Mouse (Mus musculus) erythroblast, adult 5-6 weeks (primary cell): ENCODE measurements around the gene Hist1h2bf. TPM values are rescaled to one million over a fixed set of nuclear protein-coding genes. Genes with fewer than 3 reads are reported as not detected.

Source experiments
- ATAC-seq: replicated peaks from 2 replicates; pipeline ENCODE4 v1.8.0; 2016; ENCODE audit warnings: moderate number of reproducible peaks, mild to moderate bottlenecking, moderate TSS enrichment, inconsistent platforms; ENCODE audit not compliant: poor library complexity, low FRiP score, severe bottlenecking
- total RNA-seq, 2 experiments: library from RNA; stranded (forward) in 1 of 2; stranded (reverse) in 1 of 2; fragments of 150-400 nt in 1 of 2; fragments of 200-764, 138-1000 nt in 1 of 2; gene quantifications; 2 replicates each; pipeline versions ENCODE4 v1.2.3 to v1.2.4; 2015 to 2017; ENCODE audit warnings: low replicate concordance in 2 of 2

Gene Hist1h2bf
- total RNA-seq (2015; ENCODE audit: low replicate concordance) (208 and 222 TPM in 2 replicates), total RNA-seq (2017; ENCODE audit: low replicate concordance) (253 and 407 TPM in 2 replicates)

DNA sequence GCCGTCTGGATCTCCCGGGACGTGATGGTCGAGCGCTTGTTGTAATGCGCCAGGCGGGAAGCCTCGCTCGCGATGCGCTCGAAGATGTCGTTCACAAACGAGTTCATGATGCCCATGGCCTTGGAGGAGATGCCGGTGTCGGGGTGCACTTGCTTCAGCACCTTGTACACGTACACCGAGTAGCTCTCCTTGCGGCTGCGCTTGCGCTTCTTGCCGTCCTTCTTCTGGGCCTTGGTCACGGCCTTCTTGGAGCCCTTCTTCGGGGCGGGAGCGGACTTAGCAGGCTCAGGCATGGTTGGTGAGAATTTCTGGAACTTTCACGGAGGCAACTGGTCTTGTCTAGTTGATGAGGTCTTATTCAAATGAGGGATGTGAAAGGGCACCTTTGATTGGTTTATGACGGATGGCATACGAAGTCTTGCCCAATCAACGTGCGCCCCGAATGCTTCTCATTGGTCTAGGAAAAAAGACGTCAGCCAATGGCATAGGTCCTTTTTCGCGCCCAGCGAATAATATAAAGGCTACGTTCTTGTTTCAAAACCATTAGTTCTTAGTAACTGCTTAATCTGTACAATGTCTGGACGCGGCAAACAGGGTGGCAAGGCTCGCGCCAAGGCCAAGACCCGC, at the start of gene Hist1h2bf, which contains the start of gene Hist1h2ad:
Gene Hist1h2bf (minus strand): TSS at position 299 of the 627 bp plus-strand sequence.
Gene Hist1h2ad (plus strand): TSS at position 484 of the 627 bp plus-strand sequence.
- peak; percentile 73 for ATAC-seq

DNA sequence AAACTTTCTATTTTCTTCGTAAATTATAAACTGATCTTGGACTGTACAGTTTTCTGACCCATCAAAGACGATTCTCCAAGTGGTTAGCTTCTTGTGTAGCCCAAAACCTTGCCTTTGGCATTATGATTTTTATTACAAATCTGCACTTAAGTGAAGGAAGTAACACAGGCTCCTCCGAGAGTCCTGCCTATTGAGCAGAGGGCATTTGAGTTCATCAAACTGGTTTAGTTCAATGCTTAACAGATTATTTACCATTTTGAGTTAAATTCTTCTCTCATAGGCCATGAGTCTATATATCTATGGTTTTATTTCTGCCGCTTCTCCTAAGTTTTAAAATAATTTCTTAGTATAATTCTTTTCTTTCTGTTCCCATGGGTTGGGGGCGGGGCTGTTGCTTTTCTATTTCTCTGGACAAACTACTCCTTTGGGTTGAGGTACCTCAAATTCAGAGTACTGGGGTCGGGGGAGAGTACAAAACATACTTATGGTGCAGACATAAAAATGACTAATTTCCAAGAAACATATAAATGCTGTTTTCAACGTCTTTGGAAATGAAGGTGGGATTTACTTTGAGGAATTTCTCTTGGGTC, 49.0 kb upstream of the Hist1h2bf start:
- ATAC-seq = no peak

DNA sequence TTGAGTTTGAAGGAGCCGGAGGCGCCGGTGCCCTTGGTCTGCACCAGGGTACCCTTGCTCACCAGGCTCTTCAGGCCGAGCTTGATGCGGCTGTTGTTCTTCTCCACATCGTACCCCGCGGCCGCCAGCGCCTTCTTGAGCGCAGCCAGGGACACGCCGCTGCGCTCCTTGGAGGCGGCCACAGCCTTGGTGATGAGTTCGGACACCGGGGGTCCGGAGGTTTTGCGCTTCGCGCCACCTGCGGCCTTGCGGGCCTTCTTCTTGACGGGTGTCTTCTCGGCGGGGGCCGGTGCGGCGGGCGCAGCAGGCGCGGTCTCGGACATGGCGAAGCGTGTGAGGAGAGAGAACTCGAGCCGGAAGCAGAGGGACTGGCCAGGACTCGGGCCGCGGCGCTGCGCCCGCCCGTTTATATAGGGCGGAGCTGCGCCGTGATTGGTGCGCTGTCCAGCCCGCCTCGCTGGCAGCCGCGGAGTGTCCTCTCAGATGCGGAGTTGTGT, 48.2 kb upstream of the Hist1h2bf start, which contains the start of gene Hist1h1e:
Gene Hist1h1e (minus strand): TSS at position 384 of the 497 bp plus-strand sequence.
- ATAC-seq = peak; percentile 65

DNA sequence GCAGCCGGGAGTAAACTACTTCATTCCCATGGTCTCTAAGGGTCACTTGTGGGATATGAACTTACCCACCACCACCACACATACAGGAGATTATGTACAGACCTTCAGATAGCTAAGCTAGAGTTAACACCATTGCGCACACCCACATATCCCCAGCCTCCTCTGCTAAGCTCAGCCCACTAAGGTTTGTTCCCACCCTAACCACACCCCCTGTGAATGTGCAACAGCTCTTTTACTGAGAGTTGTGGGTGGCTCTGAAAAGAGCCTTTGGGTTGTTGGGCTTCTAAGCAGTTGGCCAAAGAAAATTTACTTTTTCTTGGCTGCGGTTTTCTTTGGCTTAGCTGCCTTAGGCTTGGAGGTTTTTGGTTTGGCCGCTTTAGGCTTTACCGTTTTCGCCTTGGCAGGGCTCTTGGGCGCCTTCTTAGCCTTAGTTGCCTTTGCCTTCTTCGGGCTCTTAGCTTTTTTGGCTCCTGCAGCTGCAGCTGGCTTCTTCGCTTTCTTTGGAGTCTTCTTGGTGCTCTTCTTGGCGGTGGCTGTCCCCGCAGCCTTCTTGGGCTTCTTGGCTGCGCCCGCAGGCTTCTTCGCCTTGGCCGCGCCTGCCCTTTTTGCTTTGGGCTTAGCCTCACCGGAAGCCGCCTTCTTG, 47.7 kb upstream of the Hist1h2bf start:
- peak; percentile 72 for ATAC-seq

DNA sequence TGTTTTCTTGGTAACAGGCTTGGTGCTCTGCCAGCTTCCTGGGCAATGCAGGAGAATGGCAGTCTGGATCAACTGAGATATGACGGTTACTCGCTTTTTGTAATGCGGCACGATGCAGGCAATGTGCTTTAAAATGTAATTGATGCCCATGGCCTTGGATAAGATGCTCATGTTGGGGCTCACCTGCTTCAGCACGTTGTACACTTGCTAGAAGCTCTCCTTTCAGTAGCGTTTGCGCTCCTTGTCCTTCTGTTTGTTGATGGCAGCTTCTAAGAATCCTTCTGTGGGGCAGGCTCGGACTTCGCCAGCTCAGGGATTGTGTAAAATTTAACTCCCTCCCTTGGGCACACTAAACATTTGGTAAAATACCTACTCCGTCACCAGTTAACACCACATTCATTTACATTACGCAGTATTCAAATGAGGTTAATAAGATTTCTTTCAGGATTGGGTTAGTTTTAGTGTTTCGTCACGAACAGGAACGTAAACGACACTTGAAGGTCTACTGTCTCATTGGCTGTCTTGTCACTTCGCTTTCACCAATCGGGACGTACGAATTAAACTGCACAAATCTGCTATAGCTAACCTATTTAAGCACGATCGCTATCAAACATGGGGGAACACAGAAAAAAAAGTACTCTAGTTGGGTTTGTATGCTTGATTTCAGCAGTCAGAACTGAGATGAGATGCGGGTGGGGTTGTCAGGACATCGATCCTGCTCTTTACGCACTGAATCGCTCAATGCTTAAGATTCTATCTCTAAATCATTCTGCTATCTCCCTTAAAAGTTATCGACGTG, 46.9 kb upstream of the Hist1h2bf start, which contains the start of gene Hist1h2be:
Gene Hist1h2be (minus strand): TSS at position 392 of the 799 bp plus-strand sequence.
- ATAC-seq = peak; percentile 76

DNA sequence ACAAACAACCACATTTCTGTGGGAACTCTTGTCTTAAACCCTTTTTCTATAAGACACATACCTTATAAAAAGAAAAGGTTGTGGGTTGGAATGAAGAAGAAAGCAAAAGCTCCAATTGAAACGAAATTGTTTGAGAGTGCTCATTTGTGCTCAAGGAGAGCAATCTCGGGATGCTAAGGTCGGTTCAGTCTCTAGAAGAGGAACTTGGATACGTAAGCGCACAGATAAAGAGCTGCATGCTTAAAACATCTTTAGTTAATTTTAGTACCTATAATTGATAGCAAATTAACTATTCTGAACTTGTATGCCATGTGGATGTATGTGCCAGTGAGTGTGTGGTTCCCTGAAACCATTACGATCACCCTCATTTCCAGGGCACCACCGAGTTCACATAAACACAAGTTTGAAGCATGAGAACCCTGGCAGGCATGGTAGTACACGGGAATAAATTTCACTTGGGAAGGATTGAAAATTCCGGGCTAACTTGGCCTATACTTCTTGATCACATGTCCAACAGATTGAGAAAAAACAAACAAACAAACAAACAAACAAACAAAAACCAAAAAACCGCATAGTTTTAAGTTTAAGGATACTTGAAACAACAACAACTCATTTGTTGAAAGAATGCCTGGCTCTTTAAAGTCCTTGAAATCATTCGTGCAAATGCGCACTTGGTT, 46.2 kb upstream of the Hist1h2bf start:
- ATAC-seq = no peak

DNA sequence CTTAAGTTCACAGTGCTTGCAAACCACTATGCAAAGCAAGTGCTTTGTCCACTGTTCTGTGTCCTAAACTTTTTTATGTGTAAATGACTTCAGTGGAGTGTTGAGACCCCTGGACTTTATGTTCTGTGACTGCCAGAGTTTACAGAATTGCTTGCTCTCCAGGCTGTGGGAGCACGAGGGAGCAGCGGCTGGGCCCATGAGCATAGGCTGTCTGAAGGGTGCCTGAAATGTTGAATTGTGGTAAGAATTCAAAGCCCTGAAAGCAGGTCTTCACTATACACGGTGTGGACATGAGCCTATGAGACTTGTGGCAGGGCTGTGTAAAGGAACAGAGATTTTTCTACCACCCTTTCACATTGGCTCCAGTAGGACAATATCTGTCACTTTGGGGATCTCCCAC, 37.6 kb upstream of the Hist1h2bf start:
- no peak for ATAC-seq

DNA sequence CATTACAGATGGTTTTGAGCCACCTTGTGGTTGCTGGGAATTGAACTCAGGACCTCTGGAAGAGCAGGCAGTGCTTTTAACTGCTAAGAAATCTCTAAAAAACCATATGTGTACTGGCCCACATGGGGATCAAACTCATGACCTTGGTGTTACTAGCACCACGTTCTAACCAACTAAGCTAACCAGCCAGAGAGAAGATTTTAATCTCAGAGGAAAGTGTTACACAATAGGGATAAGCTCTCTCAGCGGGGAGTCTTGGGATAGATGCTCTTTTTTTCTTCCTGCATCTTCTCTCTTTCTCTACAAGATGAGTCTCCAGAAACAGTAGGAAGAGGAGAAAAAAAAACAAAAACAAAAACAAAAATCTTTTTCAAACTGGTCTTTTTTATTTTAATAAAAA, 36.4 kb upstream of the Hist1h2bf start:
- ATAC-seq = no peak

DNA sequence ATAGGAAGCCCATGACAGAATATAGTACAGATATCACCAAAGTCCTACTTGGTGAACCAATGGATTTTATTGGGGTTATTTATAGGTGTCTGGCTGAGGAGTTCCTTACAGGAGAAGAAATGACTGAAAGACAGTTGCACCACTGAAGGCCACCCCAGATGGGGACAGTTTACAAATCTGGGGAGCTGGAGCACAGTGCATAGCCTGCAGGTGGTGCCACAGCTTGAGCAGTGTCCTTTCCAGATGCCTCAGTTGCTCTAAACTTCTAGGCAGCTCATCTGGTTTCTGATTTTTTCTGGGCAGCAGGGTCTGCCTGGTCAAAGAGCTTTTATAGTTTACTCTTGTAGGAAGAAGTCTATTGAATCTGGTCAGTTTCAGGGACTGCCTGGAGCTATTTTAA, 35.8 kb upstream of the Hist1h2bf start:
- peak; percentile 52 for ATAC-seq

DNA sequence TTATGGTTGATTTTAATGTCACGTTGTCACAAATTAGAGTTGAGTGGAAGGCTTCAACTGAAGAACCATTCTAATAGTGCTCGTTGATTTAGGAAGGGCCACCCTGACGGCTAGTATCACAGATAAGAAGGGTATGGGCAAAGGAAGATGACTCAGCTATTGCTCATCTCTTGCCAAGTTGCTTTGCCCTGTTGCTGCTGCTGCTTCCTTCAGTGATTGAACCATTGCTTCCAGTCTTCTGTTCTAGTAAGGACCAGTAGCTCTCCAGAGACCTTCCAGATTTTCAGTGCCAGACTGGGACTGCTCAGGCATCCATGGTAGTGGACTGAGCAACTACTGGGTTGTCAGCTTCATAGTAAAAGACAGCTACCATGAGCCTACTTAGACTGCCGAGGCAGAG, 35.2 kb upstream of the Hist1h2bf start:
- peak; percentile 98 for ATAC-seq

DNA sequence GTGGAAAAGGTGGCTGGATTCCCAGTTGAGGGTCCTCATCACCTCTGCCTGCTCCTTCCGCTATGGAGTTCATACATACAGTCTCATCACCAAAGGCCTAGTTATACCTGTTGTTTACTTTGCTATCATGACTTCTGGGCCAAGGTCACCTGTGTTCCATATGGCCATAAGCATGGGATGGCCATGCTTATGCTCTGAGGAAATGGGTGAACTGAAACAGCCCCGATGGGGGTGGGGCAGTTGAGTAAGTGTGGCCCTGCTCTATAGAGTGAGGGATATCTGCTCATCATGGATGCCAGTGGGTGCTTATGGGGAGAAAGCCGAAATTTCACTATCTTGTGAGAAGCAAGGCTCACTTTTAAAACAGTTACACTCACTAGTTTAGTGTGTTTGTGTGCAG, 31.1 kb upstream of the Hist1h2bf start:
- no peak for ATAC-seq

DNA sequence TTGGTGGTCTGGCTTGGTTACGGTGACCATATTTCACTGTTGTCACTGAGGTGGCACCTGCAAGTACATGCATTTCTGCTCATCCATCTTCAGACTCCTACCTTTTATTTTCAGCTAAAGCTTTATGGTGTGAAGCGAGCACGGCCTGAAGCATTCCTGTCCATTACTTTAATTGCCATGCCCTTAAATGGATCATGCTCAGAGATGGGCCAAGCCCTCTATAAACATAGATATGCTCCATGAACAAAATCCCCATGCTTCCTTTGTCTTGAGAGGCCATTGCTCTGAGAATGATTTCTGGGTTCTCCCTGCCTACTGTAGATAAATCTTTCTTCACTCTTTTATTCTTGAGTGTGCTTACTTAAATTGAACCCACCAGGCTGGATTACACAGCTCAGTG, 30.5 kb upstream of the Hist1h2bf start:
- ATAC-seq = no peak

DNA sequence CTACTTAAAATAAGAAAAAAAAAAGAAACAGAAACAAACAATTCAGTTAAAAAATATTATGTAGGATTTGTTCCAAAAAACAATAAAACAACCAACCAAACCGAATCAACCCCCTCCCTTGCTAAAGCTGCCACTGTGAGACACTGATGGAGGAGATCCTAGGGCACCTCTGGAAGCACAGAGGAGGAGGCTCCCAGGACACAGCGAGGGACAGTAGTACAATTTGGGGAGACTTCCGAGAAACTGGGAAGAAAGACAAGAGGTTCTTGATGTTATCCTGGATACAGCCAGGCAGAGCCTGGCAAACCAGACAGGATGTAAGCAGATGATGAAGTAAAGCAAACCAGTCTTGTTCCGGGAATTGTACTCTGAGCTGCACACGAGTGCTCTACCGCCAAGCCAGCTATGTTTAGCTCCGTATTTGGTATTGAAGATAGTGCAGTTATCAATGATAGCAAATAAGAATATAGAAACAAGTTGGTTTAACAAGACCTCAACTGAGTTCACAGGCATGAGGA, 29.2 kb upstream of the Hist1h2bf start:
- no peak for ATAC-seq

DNA sequence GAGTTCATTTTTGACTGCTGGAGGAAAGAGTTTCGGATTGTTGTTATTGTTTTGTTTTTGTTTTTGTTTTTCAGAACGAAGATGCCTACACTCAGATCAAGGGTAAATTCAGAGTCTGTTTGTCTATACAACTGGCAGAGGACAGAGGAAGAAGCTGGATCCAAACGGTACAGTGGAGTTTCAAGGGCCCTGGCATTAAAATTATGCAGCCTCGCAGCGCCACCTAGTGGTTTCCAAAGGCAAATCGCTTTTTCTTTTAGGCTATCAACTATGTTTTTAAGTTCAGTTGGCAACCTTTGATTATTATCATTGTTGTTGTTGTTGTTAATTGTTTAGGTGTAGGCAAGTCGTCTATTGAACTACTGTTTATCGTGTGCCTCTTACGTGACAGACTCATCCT, 24.0 kb upstream of the Hist1h2bf start:
- ATAC-seq = peak; percentile 68

DNA sequence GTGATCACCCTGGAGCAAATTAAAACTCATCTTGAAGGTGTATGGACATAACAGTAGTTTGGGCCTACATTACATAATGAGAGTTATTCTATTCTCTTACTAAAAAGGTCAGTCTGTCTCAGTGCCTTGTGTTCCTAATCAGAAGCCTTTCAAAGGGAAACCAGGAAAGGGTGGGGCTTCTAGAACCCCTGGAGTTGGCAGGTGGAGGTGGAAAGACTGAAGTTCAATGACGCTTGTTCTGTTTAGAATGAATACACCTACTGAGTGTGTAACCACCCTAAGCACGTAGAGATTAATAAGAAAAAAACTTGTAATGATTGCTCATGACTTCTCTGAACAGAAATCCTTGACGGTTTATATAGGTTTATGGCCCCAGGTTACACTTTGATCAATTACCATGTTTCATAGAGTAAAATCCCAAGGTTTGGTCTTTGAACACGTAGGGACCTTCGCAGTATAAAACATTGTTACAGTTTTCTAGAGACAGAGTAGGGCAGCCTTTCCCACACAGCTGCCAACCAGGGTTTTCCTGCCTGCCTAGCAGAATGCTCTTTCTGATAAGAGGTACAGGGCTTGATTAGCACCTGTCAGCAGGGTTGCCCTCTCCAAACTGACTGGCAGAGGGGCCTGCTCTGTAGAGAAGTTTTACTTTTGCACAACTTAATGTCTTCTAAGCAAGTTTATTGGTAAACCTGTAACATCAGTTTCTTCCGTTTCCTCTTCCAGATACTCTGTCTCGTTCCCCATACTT, 21.8 kb upstream of the Hist1h2bf start:
- peak; percentile 94 for ATAC-seq

DNA sequence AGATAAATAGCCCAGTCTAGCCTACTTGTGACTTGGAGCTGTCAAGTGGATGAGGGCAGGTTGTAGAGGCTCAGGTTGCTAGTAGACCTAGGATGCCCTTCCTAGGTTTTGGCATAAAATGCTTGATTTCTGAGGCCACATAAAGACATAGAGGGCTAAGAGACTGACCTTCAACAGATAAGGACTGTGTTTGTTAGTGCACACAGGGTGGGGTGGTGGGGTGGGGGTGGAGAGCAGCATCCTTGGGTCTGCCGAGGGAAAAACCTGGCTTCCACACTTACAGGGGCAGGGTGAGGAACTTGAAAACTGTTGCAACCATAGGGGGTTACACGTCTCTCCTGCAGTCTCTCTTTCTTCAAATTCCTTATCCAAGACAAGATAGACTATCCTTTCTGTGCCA, 21.2 kb upstream of the Hist1h2bf start:
- no peak for ATAC-seq

DNA sequence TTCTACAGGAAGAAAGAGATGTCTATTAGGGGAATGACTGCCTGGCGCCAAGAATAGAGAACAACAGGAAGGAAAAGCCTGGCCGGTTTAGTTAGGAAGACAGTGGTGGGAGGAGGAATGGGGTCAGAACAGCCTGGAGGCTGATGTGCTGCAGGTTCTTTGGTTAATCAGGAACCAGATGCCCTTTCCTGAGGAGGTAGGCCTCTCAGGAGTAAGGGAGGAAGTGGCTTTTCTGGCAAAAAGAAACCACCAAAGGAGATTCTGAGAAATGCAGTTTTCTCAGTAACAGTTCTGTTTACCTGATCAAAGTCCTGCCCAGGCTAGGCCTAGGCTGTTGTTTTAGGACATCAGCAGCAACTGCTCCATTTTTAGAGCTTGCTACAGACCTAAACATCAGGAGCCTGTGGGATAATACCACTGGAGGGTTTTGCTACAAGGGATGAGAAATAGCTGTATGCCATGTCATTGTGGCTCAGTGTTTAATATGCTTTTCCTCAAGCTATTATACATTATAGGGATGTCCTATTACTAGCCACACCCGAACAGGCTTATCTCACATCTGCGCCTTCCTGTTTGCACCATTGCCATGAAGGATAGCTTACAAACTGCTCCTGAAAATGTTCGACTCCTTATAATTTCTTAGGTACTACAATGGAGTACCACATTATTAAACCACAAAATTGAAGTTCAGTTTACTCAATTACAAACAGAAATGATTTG, 19.2 kb upstream of the Hist1h2bf start:
- ATAC-seq = 0 out of 2 replicates have a peak, but pooled peaks have one; percentile 28

DNA sequence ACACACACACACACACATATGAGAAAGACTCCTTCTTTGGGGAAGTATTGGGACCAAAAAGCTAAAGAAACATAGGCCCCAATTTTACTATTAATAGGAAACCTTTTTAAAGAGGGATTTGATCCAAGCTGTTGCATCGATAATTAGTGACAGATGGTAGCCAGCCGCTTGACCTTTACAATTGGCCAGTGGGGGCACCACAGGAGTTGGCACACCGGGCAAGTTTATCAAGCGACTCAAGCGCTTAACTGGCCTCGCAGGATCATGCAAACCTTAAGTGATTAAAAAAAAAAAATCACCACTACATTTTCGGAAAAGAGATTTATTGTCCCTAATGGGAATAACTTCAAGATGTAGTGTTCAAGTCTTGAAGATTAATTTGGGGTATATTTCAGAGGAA, 18.6 kb upstream of the Hist1h2bf start:
- ATAC-seq = no peak
